Mouse (Mus musculus) CD4-positive, CD25-positive, alpha-beta regulatory T cell, adult 4 months (primary cell): ENCODE data around the gene A030003K21Rik. TPM values are rescaled to one million over a fixed set of nuclear protein-coding genes. Genes with fewer than 3 reads are reported as not detected.
A peak's percentile ranks its signal among the peaks of the same experiment; 100 is the strongest.

Source experiments
- ATAC-seq: one replicate; pipeline ENCODE4 v1.8.0; 2017
- polyA plus RNA-seq, 2 experiments: library from polyadenylated mRNA; unstranded; fragments of 100-300 nt; shearing (Covaris generic); gene quantifications; one replicate each; pipeline ENCODE4 v1.2.1; 2017

A030003K21Rik gene
- polyA plus RNA-seq, 2 experiments from 2014 or later: not detected

DNA sequence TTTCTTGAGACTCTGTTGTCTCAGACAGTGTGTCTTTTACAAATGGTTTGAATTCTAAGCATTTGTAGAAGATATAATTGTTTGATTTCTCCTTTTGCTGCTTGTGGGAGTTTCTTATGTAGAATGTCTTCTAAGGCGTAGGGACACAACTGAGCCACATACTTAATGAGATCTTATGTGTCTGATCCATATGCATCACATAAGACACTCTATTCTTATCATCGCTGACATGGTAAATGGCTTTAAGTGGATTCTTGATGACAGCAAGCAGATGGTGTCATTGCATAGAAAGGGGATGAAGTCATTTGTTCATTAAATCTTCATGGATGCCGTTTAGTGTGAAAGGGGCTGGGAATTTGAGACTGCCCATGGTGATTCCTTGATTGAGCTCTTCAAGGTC, 37.3 kb downstream of the A030003K21Rik start:
- no peak for ATAC-seq

- no peak for ATAC-seq
Observed at GRCm38 (mm10) chr1:82901201-82901600, 42.0 kb downstream of the A030003K21Rik start.

DNA sequence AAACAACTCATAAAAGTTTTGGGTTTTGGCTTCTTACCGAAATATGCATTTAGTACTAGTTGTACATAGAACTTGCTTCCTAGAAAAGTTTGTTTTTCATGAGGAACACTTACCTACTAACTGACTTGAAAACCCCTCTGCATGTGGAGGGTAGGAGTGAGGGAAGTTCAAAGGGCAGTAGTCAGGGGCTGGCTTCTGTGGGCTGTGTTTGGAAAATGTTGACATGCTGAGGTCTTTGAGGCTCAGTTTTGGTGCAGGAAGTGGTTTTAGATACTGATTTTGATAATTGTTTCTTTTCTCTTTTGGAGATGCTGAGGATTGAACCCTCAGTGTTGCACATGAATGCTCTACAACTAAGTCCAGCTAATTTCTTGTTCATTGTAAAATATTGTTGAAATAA, 42.6 kb downstream of the A030003K21Rik start:
- peak; percentile 78 for ATAC-seq

DNA sequence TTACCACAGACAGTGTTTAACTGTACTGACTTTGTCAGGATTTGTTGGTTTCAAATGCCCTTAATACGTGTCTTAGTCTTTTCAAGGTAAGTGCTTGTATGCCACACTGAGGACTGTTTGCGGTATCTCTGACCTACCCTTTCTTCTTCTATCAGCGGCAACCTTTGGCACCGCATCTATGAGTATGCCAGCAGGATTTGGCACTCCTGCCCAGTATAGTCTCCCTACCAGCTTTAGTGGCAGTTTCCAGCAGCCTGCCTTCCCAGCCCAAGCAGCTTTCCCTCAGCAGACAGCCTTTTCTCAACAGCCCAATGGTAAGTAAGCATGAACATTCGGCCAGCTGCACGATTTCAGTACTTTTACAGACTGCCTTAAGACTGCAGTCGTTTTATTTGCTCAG, 49.9 kb downstream of the A030003K21Rik start:
- ATAC-seq: no peak

Other genes with a start within 250 kb of the A030003K21Rik start
- gene Mff, start 218.5 kb downstream of the A030003K21Rik start, polyA plus RNA-seq: 100 to 1,000 TPM in 1 of 2 experiments, 10 to 100 TPM in 1; 82.4 to 102 TPM
- 1 to 10 TPM in 1 of 2 experiments, under 1 TPM in 1; 0.43 to 1.4 TPM for gene Tm4sf20, start 174.9 kb downstream of the A030003K21Rik start, polyA plus RNA-seq
- gene Gm47791, start 172.1 kb downstream of the A030003K21Rik start, polyA plus RNA-seq: not detected
- 10 to 100 TPM; 18.8 to 32.8 TPM for gene Agfg1, start 103.9 kb downstream of the A030003K21Rik start, polyA plus RNA-seq
- 1 to 10 TPM in 1 of 2 experiments, not detected in 1; 1.4 TPM for gene A030005L19Rik, start 30.1 kb downstream of the A030003K21Rik start, polyA plus RNA-seq
- not detected for gene A030014E15Rik, start 18.5 kb downstream of the A030003K21Rik start, polyA plus RNA-seq
- gene Gm6217, start 12.0 kb downstream of the A030003K21Rik start, polyA plus RNA-seq: not detected
- not detected for gene Gm7544, start 12.6 kb upstream of the A030003K21Rik start, polyA plus RNA-seq
- not detected for gene Gm47955, start 16.9 kb upstream of the A030003K21Rik start, polyA plus RNA-seq
- gene Gm47959, start 57.2 kb upstream of the A030003K21Rik start, polyA plus RNA-seq: not detected
- not detected for gene Slc19a3, start 95.1 kb upstream of the A030003K21Rik start, polyA plus RNA-seq
- not detected for gene Krtap28-10, start 99.1 kb upstream of the A030003K21Rik start, polyA plus RNA-seq
- gene Gm47969, start 101.5 kb upstream of the A030003K21Rik start, polyA plus RNA-seq: not detected
- gene A030005K14Rik, start 116.0 kb upstream of the A030003K21Rik start, polyA plus RNA-seq: not detected
- not detected for gene Krtap28-13, start 117.5 kb upstream of the A030003K21Rik start, polyA plus RNA-seq
- 1 to 10 TPM; 2.7 to 3.7 TPM for gene Ccl20, start 173.4 kb upstream of the A030003K21Rik start, polyA plus RNA-seq
- not detected for gene Daw1, start 216.4 kb upstream of the A030003K21Rik start, polyA plus RNA-seq